Mouse (Mus musculus): ENCODE results near the gene Pex14. TPM values are rescaled to one million over a fixed set of nuclear protein-coding genes. Genes with fewer than 3 reads are reported as not detected.
A peak's percentile ranks its signal among the peaks of the same experiment; 100 is the strongest.

Gene Pex14
- 48.8 and 50.3 TPM in 2 replicates for polyA plus RNA-seq (2012; ENCODE audit: insufficient read depth, insufficient read length, missing spikeins)

DNA sequence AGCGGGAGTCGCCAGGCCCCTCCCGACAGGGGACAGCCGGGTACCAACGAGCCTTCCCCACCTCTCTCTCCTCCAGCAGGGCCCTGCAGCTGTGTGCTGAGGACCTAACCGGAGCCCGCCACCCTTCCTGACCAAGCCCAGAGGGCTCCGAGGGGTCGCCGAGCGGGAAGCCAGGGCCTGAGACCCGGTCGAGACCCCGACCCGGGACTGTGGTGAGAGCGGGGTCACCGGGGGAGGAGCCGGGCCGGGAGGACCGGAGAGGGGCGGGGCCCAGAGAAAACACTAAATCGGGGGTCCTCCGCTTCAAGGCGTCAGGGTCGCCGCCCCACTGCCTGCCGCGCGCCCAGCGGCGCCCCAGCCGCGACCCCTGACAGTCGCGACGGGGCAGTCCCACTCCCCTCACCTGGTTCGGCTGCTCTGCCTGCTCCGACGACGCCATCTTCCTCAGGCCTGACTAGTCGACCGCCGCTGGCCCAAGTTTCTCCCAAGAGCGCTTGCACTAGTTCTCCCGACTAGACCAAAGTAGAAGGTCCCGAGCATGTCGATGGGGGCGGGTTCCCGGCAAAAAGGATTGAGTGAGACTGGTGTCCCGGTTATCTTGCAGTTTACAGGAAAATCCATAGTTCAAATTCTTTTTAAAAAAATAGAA is at the start of gene Pex14:
TSS of gene Pex14 (minus strand) at position 508 of the 649 bp plus-strand sequence.
- Histone ChIP-seq H3K4me1 (ENCODE audit: control insufficient read depth, insufficient read depth, insufficient read length, low read length) (peaks cover 8% of the 10 kb centered on the region), H3K4me3 (ENCODE audit: insufficient read depth, low read depth, low read length) (peak within 1 kb of the TSS; percentile 95), H3K27ac (replicated peaks; ENCODE audit: low read depth, low read length) (peak within 1 kb of the TSS; percentile 93)

DNA sequence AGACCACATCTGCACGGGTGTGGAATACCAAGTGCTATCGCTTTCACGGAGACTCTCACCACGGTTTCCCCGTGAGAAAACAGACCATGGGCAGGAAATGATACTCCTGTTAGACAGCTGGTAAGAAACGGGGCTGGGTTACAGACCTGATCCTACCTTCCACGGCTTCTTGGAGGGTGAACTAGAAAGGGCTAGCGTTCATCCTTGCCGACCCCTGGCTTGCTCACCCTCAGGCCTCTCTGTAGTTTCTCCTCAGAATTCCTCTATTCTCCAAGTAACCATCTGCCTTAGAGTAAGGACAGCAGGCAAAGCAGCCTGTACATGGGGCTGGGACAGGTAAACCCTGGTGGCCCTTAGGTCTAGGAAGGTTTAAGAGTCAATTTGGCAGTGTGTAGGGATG is 49.5 kb upstream of the Pex14 start:
- no peak overlapping the region for H3K27ac ChIP-seq (replicated peaks; ENCODE audit: low read depth, low read length)
- H3K4me3 ChIP-seq (ENCODE audit: insufficient read depth, low read depth, low read length): no peak overlapping the region
- H3K4me1 ChIP-seq (ENCODE audit: control insufficient read depth, insufficient read depth, insufficient read length, low read length): peaks cover 5% of the 10 kb centered on the region; the same call in 1 of the 2 replicates

DNA sequence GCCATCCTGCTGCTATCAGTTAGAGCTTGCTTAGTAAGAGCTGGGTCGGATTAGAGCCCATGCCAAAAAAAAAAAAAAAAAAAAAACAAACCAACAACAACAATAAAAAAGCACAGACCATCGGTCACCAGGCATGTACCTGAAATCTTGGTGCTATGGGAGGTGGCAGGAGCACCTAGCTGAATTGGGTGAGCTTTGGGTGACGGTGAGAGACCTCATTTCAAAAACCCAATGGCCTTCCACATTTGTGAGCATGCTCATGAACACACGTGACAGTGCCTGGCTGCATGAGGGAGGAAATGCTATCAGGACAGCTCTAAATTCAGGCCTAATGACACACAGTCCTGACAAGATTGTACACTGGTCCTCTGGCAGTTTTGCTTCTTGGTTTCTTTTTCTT is 48.4 kb upstream of the Pex14 start:
- peaks cover 5% of the 10 kb centered on the region; the same call in 1 of the 2 replicates for H3K4me1 ChIP-seq (ENCODE audit: control insufficient read depth, insufficient read depth, insufficient read length, low read length)
- no peak overlapping the region for H3K4me3 ChIP-seq (ENCODE audit: insufficient read depth, low read depth, low read length)
- H3K27ac ChIP-seq (replicated peaks; ENCODE audit: low read depth, low read length): no peak overlapping the region

DNA sequence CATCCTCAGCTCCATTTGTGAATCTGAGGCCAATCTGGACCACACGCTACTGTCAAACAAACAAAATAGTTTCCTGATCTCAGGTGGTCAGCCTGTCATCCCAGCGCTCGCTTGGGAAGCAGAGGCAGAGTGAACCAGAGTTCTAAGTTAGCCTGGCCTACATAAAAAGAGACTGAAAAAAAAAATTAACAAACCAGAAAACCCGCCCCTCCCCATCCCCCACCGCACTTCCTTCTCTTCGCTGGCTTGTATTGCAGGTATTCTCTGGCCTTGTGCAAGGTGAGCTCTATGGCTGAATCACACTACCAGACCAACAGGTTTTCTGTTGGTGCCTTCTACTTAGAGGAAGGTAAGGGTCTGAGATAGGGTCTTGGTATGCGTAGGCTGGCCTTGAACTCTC is 47.9 kb upstream of the Pex14 start:
- no peak overlapping the region for H3K4me3 ChIP-seq (ENCODE audit: insufficient read depth, low read depth, low read length)

DNA sequence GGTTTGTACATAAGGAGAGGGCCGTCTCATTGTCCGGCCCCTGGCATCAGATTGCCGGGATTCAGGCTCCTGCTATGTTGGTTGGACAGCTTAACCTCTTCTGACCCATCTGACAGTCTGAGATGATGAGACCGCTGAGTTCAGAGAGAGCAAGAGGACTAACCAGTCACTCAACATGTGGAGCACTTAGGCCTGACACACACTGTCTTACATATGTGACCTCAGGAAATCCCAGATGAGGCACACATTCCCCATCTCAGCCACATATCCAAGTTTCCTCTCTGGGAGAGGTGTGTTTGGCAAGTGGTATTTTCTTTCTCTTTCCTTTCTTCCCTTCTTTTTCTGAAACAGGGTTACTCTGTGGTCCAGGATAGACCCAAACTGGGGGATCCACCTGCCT is 45.5 kb upstream of the Pex14 start:
- no peak overlapping the region for H3K27ac ChIP-seq (replicated peaks; ENCODE audit: low read depth, low read length)
- H3K4me1 ChIP-seq (ENCODE audit: control insufficient read depth, insufficient read depth, insufficient read length, low read length): peaks cover under 1% of the 10 kb centered on the region; the same call in 1 of the 2 replicates
- no peak overlapping the region for H3K4me3 ChIP-seq (ENCODE audit: insufficient read depth, low read depth, low read length)

More for the DNA sequence above, 47.9 kb upstream of the Pex14 start:
- Histone ChIP-seq H3K4me1 (ENCODE audit: control insufficient read depth, insufficient read depth, insufficient read length, low read length) (peaks cover 5% of the 10 kb centered on the region; the same call in 1 of the 2 replicates), H3K27ac (replicated peaks; ENCODE audit: low read depth, low read length) (no peak overlapping the region)

DNA sequence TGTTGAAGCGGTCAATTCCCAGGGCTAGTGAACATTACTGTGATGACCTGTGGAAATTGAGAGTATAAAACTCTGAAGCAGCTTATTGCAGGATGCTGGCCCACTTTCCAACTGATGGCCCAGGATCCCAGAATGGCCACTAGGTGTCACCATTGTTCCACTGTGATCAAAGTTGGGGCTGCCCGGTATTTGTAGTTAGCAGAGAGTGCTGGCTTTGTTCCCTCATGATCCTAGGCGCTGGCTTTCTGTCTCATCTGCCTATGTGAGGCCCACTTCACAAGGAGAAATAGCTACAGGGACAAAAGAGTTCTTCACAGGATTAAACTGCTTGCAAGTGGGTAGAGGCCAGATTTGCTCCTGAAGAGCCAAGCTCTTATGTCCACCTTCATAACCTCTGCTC is 44.8 kb upstream of the Pex14 start:
- Histone ChIP-seq H3K27ac (replicated peaks; ENCODE audit: low read depth, low read length) (no peak overlapping the region), H3K4me1 (ENCODE audit: control insufficient read depth, insufficient read depth, insufficient read length, low read length) (no peaks in the 10 kb centered on the region), H3K4me3 (ENCODE audit: insufficient read depth, low read depth, low read length) (no peak overlapping the region)

DNA sequence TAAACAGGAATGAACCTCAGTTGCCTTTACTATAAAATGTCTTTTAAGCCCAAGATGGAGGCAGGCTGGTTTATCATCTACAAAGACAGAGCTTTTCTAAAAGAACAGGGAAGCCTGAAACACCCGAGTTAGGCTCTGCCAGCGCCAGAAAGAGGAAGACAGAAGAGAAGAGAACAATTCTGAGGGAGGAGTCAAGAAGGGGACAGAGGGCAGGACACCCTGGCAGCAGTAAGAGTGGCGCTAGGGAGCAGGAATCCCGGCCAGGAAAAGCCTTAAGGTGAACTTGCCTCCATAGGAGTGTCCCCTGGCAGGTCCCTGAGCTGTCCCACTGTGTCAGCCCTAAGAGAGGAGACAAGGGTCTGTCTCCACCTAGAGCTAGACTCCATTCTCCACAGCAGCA is 43.9 kb upstream of the Pex14 start:
- no peaks in the 10 kb centered on the region for H3K4me1 ChIP-seq (ENCODE audit: control insufficient read depth, insufficient read depth, insufficient read length, low read length)
- H3K4me3 ChIP-seq (ENCODE audit: insufficient read depth, low read depth, low read length): no peak overlapping the region
- no peak overlapping the region for H3K27ac ChIP-seq (replicated peaks; ENCODE audit: low read depth, low read length)

DNA sequence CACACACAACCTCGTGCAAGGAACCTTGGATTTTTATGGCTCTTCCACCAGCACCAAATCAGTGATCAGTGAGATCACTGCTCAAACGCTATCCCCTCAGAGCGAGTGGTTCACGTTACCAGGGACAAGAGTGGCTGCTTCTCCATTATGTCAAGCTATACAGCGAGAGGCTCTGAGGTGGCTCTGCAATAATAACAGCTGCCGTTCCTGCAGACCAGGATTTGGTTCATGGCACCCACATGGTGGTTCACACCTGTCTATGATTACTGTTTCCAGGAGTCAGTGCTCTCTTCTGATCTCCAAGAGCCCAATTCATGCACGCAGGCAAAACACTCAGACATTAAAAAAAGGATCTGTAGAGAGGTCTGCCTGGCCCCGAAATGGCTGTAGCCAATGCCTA is 38.8 kb upstream of the Pex14 start:
- Histone ChIP-seq H3K27ac (replicated peaks; ENCODE audit: low read depth, low read length) (no peak overlapping the region), H3K4me1 (ENCODE audit: control insufficient read depth, insufficient read depth, insufficient read length, low read length) (no peaks in the 10 kb centered on the region), H3K4me3 (ENCODE audit: insufficient read depth, low read depth, low read length) (no peak overlapping the region)

DNA sequence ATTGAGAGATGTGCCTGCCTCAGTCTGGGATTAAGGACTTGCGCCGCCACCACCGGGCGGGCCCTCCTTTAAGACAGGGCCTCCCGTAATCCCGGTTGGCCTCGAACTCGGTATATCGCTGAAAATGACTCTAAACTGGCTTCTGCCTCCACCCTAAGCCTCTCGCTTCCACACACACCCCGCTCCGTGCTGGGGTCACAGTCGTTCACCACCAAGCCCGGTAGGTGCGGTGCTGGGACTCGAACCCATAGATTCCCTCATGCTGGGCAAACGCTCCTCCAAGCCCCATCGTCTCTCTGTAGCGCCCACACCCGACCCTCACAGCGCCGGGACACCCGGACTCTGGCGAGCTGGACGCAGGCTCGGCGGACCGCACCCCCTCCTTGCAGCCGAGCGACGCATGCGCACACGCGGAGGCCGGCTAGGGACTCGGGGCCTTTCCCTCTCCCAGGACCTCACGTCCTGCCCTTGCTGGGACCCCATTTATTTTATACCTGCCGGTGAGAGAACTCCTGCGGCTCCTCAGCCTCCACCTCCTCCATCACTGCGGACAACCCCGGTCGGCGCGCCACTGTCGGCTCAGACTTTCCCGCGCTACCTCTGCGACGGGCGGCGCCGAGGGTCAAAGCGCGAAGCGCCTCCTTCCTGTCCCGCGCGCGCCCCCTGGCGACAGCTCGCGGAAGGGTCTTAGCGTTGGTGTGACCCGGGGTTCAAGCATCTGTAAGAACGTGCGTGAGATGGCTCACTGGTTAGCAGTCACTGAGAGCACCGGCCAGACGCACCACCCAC is 37.5 kb upstream of the Pex14 start, which contains the start of gene Cenps:
TSS of gene Cenps (minus strand) at position 648 of the 789 bp plus-strand sequence.
- Histone ChIP-seq H3K27ac (replicated peaks; ENCODE audit: low read depth, low read length) (no peak within 1 kb of the TSS), H3K4me1 (ENCODE audit: control insufficient read depth, insufficient read depth, insufficient read length, low read length) (no peaks in the 10 kb centered on the region), H3K4me3 (ENCODE audit: insufficient read depth, low read depth, low read length) (peak within 1 kb of the TSS; percentile 90)

DNA sequence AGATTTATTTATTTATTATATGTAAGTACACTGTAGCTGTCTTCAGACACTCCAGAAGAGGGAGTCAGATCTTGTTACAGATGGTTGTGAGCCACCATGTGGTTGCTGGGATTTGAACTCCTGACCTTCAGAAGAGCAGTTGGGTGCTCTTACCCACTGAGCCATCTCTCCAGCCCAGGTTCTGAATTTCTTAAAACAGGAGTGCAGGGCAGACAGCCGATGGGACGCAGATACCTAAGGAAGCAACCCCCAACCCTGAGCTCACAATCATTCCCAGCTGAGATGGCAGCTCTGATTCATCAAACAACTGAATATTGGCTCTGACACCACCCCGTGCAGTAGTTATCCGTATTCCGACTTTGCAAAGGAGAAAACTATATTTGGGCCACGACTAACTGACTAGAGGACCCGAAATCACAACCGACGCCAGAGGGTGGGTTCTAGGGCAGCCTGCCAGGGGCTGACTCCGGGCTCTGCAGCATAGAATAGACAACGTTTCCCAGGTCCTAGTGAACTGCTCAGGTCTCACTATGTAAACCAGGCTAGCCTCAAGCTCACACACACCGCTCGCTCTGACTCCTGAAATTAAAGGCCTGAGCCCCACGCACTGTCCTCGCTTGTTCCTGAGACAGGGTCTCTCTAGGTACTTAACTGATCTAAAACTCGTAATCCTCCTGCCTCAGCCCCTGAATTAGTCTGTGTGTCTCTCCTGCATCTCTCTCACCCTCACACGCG is 36.6 kb upstream of the Pex14 start:
- H3K4me3 ChIP-seq (ENCODE audit: insufficient read depth, low read depth, low read length): peak overlapping the region; percentile 90; the same call in 1 of the 2 replicates
- no peak overlapping the region for H3K27ac ChIP-seq (replicated peaks; ENCODE audit: low read depth, low read length)
- H3K4me1 ChIP-seq (ENCODE audit: control insufficient read depth, insufficient read depth, insufficient read length, low read length): no peaks in the 10 kb centered on the region

DNA sequence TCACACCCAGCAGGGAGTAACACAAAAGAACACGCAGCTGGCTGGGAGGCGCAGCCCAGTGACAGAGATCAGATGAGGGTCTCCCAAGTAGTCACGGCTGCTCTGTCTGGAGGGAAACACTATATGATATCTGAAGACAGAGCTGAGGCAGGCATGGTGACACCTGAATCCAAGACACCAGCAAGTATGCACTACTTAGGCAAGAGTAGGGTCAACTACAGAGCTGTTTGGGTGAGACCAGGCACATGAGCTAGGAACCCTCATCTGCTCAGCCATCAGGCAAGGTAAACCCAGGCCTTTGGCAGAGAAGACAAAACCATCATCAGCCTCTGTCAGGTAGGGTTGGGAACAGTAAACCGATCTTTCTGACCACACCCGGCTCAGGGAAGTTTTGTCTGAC is 33.7 kb upstream of the Pex14 start:
- H3K27ac ChIP-seq (replicated peaks; ENCODE audit: low read depth, low read length): no peak overlapping the region

DNA sequence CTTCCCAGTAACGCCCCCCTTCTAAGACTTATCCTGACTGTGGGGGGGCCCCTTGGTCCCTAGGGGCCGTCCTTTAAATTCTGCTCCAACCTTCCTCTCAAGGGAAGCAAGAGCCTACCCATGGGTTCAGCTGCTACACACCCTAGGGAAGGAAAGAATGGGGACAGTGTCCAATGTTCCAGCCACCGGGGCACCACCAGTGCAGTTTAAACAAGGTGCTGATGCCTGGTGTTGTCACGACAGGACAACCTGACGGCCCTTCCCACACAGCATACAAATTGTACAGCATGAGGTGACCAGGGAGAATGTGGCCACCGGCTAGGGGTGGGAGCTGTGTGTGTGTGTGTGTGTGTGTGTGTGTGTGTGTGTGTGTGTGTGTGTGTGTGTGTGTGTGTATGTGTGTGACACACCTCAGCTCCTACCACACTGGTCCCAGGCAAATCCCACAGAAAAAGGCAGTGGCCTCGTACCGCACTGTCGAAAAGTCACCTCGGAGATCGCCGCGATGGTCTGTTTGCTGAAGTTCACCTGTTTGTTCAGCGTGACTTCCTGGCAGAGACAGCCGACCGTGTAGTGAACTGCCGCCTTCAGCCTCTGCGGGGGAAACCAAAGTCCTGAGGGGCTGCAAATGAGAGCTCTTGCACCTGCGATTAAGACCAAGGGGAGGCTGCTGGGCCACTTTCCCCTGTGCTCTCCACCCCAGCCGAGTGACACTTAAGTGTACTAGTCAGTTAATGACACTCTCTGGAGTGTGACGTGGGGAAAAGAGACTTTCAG is 32.3 kb upstream of the Pex14 start:
- no peaks in the 10 kb centered on the region for H3K4me1 ChIP-seq (ENCODE audit: control insufficient read depth, insufficient read depth, insufficient read length, low read length)
- no peak overlapping the region for H3K27ac ChIP-seq (replicated peaks; ENCODE audit: low read depth, low read length)
- H3K4me3 ChIP-seq (ENCODE audit: insufficient read depth, low read depth, low read length): no peak overlapping the region

More for the DNA sequence above, 33.7 kb upstream of the Pex14 start:
- H3K4me3 ChIP-seq (ENCODE audit: insufficient read depth, low read depth, low read length): no peak overlapping the region
- no peaks in the 10 kb centered on the region for H3K4me1 ChIP-seq (ENCODE audit: control insufficient read depth, insufficient read depth, insufficient read length, low read length)

DNA sequence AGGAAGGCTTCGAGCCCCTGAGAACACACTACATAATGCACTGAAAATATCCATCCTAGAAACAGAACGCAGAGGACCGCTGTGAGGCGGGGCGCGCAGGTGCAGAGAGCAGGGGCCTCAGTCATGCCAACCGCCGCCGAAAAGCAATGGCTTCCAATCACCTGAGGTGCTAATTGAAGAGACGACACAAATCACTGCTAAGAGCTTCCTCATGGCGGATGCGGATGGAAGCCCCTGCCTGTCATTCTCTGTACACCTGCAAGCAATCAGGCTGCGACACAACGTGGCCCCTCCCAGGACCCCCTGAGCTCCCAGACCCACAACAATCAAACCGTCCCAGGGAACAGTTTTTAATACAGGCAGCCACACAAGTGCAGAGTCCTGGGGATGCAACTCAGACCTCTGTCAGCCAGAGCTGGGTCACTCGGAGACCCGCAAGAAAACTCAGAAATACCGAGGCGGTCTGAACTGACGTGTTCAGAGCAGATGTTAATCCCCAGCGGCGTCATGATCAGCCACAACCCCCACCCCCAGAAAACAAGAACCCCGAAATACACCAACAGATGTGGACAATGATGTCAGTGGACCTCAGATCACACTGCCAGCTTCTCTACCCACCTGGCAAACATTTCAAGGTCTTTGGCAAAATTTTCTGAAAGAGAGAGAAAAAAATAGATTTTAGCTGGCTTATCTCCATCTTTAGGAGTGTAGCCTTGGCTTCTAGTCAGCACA is 31.5 kb upstream of the Pex14 start:
- Histone ChIP-seq H3K4me3 (ENCODE audit: insufficient read depth, low read depth, low read length) (no peak overlapping the region), H3K4me1 (ENCODE audit: control insufficient read depth, insufficient read depth, insufficient read length, low read length) (no peaks in the 10 kb centered on the region), H3K27ac (replicated peaks; ENCODE audit: low read depth, low read length) (no peak overlapping the region)

DNA sequence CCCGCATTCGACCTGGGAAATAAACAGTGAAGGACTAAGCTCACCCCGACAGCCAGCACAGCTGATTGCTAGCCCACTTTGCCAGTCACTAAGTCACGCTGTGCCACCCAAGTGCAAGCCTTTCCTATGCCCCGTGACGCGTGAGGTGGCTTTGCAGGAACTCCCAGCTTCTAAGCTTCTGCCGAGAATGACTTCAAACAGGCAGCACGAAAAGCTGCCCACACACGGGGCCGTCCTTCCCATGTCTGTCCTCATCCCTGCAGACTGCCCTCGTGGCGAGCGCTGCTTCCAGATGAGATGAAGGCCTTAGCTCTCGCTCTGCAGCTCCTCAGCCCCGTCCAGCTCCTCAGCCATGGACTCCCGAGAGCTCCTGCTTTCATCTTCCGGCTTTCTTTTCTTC is 28.8 kb upstream of the Pex14 start:
- Histone ChIP-seq H3K4me3 (ENCODE audit: insufficient read depth, low read depth, low read length) (no peak overlapping the region), H3K27ac (replicated peaks; ENCODE audit: low read depth, low read length) (no peak overlapping the region)

More for the DNA sequence above, 28.8 kb upstream of the Pex14 start:
- no peaks in the 10 kb centered on the region for H3K4me1 ChIP-seq (ENCODE audit: control insufficient read depth, insufficient read depth, insufficient read length, low read length)
